Mouse (Mus musculus): ENCODE measurements at regions not wholly inside any gene's neighbourhood (a gene's known extent, or its start where the extent isn't known, plus 50 kb on each side); places are given as distances from the start of the nearest gene placed in this dataset.
"Not testable (repeated sequence)": the region's sequence is repeated elsewhere in the genome, so short reads cannot be mapped to it uniquely, and the experiment has no call there.

DNA sequence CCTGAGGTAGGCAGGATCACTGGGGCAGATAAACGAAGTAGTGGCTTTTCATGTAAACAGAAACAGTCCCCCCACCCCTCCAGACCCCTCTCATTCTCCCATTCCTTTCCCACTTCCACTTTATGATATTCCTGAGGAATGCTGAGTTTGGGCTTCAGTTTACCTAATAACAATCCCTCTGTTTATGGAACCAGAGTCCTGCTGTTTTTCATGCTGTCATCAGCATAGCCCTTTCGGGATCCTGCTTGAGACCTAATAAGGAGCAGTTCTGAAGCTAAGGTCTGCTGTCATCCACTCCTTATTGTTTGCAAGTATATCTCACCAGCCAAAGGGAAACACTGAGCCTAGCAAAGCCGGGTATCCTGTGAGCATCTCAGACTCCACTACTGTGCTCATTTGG is 479.6 kb upstream of the Jmjd1c start:
- ATAC-seq (ENCODE audit: insufficient read depth, low FRiP score), result peak; percentile 86
- Histone ChIP-seq H3K36me3 (ENCODE audit: control insufficient read depth, insufficient read depth, low read length) (no peaks in the 10 kb centered on the region), H3K4me1 (ENCODE audit: control insufficient read depth, insufficient read depth, low read length) (no peaks in the 10 kb centered on the region), H3K27ac (ENCODE audit: low read length) (no peak overlapping the region), H3K4me3 (replicated peaks; ENCODE audit: low read length) (no peak overlapping the region), H3K9ac (ENCODE audit: low read length) (no peak overlapping the region), H3K27me3 (ENCODE audit: control insufficient read depth, insufficient read depth, low read length) (no peaks in the 10 kb centered on the region), H3K4me2 (ENCODE audit: low read depth, low read length) (no peak overlapping the region), H3K9me3 (replicated peaks; ENCODE audit: control insufficient read depth, low read length) (no peaks in the 10 kb centered on the region)
- WGBS, result 42% methylated on average over 3 of the region's 3 CpGs

- ATAC-seq (ENCODE audit: insufficient read depth, low FRiP score), result no peak
These were observed 464.9 kb upstream of the Jmjd1c start for GRCm38 (mm10) chr10:66630996-66631395.

DNA sequence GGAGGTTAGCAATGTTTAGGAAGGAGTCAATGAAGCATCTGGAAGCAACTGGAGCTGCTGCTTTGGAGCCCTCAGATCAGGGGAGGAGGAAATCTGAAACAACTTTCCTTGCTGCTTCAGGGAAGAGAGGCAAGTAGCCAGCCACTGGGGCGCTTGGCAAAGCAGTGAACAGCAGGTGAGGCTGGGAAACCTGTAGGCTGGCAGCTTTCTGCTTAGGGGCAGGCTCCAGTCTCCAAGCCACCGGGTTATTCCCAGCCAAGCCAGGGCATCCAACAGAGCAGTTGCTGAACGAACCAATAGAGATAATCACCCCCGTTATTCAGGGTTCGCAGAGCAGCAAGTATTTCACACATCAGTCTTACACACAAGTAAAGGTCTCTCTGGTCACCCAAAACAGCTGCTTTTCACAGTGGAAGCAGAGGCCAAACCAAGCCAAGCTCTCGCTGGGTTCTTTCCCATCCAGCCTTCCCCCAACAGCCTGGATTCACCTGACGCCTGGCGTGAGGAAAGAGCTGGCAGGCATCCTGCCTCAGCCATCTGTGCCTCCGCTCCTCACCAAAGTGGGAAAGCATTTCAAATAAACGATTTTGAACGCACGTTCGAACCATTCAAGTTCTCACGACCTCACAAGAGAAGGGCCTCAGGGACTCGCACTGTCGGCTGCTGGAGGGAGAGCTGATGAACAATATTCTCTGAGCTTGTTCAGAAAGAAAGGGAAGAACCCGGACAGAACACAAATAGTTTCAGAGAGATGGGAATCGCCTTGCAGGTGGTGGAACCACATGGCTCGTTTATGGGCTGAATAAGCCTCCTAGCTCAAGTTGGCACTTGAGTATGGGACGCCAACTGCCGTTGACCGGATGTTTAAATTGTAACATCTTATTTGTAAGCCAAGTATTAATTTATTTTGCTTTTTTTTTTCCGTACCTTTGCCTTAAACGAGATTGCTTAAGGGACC is 454.8 kb upstream of the Jmjd1c start:
- Histone ChIP-seq H3K4me3 (replicated peaks; ENCODE audit: low read length) (no peak overlapping the region), H3K9ac (ENCODE audit: low read length) (no peak overlapping the region), H3K36me3 (ENCODE audit: control insufficient read depth, insufficient read depth, low read length) (no peaks in the 10 kb centered on the region), H3K27me3 (ENCODE audit: control insufficient read depth, insufficient read depth, low read length) (no peaks in the 10 kb centered on the region), H3K4me2 (ENCODE audit: low read depth, low read length) (no peak overlapping the region), H3K4me1 (ENCODE audit: control insufficient read depth, insufficient read depth, low read length) (no peaks in the 10 kb centered on the region), H3K9me3 (replicated peaks; ENCODE audit: control insufficient read depth, low read length) (no peaks in the 10 kb centered on the region), H3K27ac (ENCODE audit: low read length) (no peak overlapping the region)
- WGBS, result 75% methylated on average over 24 of the region's 24 CpGs
- ATAC-seq (ENCODE audit: insufficient read depth, low FRiP score), result no peak

More at GRCm38 (mm10) chr10:66630996-66631395, 464.9 kb upstream of the Jmjd1c start:
- Histone ChIP-seq H3K36me3 (ENCODE audit: control insufficient read depth, insufficient read depth, low read length) (no peaks in the 10 kb centered on the region), H3K4me3 (replicated peaks; ENCODE audit: low read length) (no peak overlapping the region), H3K9ac (ENCODE audit: low read length) (no peak overlapping the region), H3K9me3 (replicated peaks; ENCODE audit: control insufficient read depth, low read length) (no peaks in the 10 kb centered on the region), H3K4me1 (ENCODE audit: control insufficient read depth, insufficient read depth, low read length) (no peaks in the 10 kb centered on the region), H3K4me2 (ENCODE audit: low read depth, low read length) (no peak overlapping the region), H3K27ac (ENCODE audit: low read length) (no peak overlapping the region), H3K27me3 (ENCODE audit: control insufficient read depth, insufficient read depth, low read length) (no peaks in the 10 kb centered on the region)
- 32% methylated on average over 3 of the region's 3 CpGs for WGBS

- no peak overlapping the region for H3K4me3 ChIP-seq (replicated peaks; ENCODE audit: low read length)
- no peak overlapping the region for H3K27ac ChIP-seq (ENCODE audit: low read length)
- no peaks in the 10 kb centered on the region for H3K4me1 ChIP-seq (ENCODE audit: control insufficient read depth, insufficient read depth, low read length)
- H3K36me3 ChIP-seq (ENCODE audit: control insufficient read depth, insufficient read depth, low read length), result no peaks in the 10 kb centered on the region
- no peak overlapping the region for H3K4me2 ChIP-seq (ENCODE audit: low read depth, low read length)
- H3K9ac ChIP-seq (ENCODE audit: low read length), result no peak overlapping the region
- 82% methylated on average over 6 of the region's 6 CpGs for WGBS
- ATAC-seq (ENCODE audit: insufficient read depth, low FRiP score), result no peak
- no peaks in the 10 kb centered on the region for H3K27me3 ChIP-seq (ENCODE audit: control insufficient read depth, insufficient read depth, low read length)
- no peaks in the 10 kb centered on the region for H3K9me3 ChIP-seq (replicated peaks; ENCODE audit: control insufficient read depth, low read length)
These were observed 454.0 kb upstream of the Jmjd1c start for GRCm38 (mm10) chr10:66641966-66642365.

GRCm38 (mm10) chr10:66643160-66643559 is 452.8 kb upstream of the Jmjd1c start:
- H3K27me3 ChIP-seq (ENCODE audit: control insufficient read depth, insufficient read depth, low read length), result no peaks in the 10 kb centered on the region
- no peaks in the 10 kb centered on the region for H3K4me1 ChIP-seq (ENCODE audit: control insufficient read depth, insufficient read depth, low read length)
- no peaks in the 10 kb centered on the region for H3K9me3 ChIP-seq (replicated peaks; ENCODE audit: control insufficient read depth, low read length)
- no peaks in the 10 kb centered on the region for H3K36me3 ChIP-seq (ENCODE audit: control insufficient read depth, insufficient read depth, low read length)
- WGBS, result 85% methylated on average over 5 of the region's 5 CpGs
- H3K9ac ChIP-seq (ENCODE audit: low read length), result no peak overlapping the region
- H3K27ac ChIP-seq (ENCODE audit: low read length), result no peak overlapping the region
- H3K4me2 ChIP-seq (ENCODE audit: low read depth, low read length), result no peak overlapping the region
- H3K4me3 ChIP-seq (replicated peaks; ENCODE audit: low read length), result no peak overlapping the region
- ATAC-seq (ENCODE audit: insufficient read depth, low FRiP score), result no peak

DNA sequence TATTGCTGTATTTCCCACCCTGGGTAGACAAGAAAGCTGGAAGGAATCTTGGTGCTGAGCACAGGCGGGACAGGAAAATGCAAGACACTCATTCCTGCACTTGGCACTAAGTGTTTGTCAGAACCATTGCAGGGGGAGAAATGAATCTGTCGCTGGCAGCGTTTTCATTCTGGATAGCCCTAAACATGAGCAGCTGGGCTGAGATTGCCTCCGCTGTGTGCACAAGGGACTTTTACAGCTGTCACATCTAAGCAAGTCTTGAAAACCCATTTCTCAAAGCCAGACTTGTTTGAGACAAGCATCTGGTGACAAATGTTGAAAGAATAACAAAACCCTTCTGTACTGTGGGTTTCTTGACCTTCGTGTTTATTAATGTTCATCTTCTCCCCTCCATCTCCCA is 438.4 kb upstream of the Jmjd1c start:
- no peaks in the 10 kb centered on the region for H3K27me3 ChIP-seq (ENCODE audit: control insufficient read depth, insufficient read depth, low read length)
- H3K9me3 ChIP-seq (replicated peaks; ENCODE audit: control insufficient read depth, low read length), result no peaks in the 10 kb centered on the region
- H3K27ac ChIP-seq (ENCODE audit: low read length), result no peak overlapping the region
- H3K4me1 ChIP-seq (ENCODE audit: control insufficient read depth, insufficient read depth, low read length), result no peaks in the 10 kb centered on the region
- H3K36me3 ChIP-seq (ENCODE audit: control insufficient read depth, insufficient read depth, low read length), result no peaks in the 10 kb centered on the region
- H3K4me2 ChIP-seq (ENCODE audit: low read depth, low read length), result no peak overlapping the region
- no peak overlapping the region for H3K9ac ChIP-seq (ENCODE audit: low read length)
- ATAC-seq (ENCODE audit: insufficient read depth, low FRiP score), result 0 out of 2 replicates have a peak, but pooled peaks have one; percentile 58
- H3K4me3 ChIP-seq (replicated peaks; ENCODE audit: low read length), result no peak overlapping the region
- WGBS, result 58% methylated on average over 5 of the region's 5 CpGs

DNA sequence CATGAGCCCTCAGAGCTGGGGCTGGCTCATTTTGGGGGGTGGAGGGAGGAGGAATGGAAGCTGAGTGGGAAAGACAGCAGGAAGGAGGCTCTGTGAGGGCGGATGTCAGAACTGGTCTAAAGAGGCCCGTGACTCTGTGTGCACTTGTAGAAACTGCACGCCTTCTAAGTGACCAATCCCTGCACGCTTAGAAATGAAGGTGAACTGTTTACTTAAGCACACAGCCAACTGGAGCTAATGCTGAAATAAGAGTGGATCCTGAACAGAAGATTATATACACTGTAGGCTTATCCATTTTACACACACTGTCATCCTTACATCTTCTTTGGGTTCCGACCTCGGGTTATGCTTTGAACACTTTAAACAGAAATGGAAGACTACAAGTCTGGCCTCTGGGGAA is 412.8 kb upstream of the Jmjd1c start:
- no peak overlapping the region for H3K4me3 ChIP-seq (replicated peaks; ENCODE audit: low read length)
- H3K9ac ChIP-seq (ENCODE audit: low read length), result no peak overlapping the region
- H3K4me2 ChIP-seq (ENCODE audit: low read depth, low read length), result no peak overlapping the region
- no peaks in the 10 kb centered on the region for H3K4me1 ChIP-seq (ENCODE audit: control insufficient read depth, insufficient read depth, low read length)
- 47% methylated on average over 6 of the region's 6 CpGs for WGBS
- peaks cover 6% of the 10 kb centered on the region; the same call in 1 of the 2 replicates for H3K9me3 ChIP-seq (replicated peaks; ENCODE audit: control insufficient read depth, low read length)
- H3K36me3 ChIP-seq (ENCODE audit: control insufficient read depth, insufficient read depth, low read length), result no peaks in the 10 kb centered on the region
- no peaks in the 10 kb centered on the region for H3K27me3 ChIP-seq (ENCODE audit: control insufficient read depth, insufficient read depth, low read length)
- H3K27ac ChIP-seq (ENCODE audit: low read length), result no peak overlapping the region
- peak; percentile 33; the same call in 1 of the 2 replicates for ATAC-seq (ENCODE audit: insufficient read depth, low FRiP score)

- ATAC-seq (ENCODE audit: insufficient read depth, low FRiP score); H3K4me2 ChIP-seq (ENCODE audit: low read depth, low read length); H3K4me3 ChIP-seq (replicated peaks; ENCODE audit: low read length); H3K27ac ChIP-seq (ENCODE audit: low read length); H3K9ac ChIP-seq (ENCODE audit: low read length); H3K4me1 ChIP-seq (ENCODE audit: control insufficient read depth, insufficient read depth, low read length); H3K27me3 ChIP-seq (ENCODE audit: control insufficient read depth, insufficient read depth, low read length); H3K36me3 ChIP-seq (ENCODE audit: control insufficient read depth, insufficient read depth, low read length): not testable (repeated sequence)
- 61% methylated on average over 2 of the region's 2 CpGs for WGBS
- peaks cover 11% of the 10 kb centered on the region; the same call in 1 of the 2 replicates for H3K9me3 ChIP-seq (replicated peaks; ENCODE audit: control insufficient read depth, low read length)
These were observed 406.7 kb upstream of the Jmjd1c start for GRCm38 (mm10) chr10:66689196-66689595.

DNA sequence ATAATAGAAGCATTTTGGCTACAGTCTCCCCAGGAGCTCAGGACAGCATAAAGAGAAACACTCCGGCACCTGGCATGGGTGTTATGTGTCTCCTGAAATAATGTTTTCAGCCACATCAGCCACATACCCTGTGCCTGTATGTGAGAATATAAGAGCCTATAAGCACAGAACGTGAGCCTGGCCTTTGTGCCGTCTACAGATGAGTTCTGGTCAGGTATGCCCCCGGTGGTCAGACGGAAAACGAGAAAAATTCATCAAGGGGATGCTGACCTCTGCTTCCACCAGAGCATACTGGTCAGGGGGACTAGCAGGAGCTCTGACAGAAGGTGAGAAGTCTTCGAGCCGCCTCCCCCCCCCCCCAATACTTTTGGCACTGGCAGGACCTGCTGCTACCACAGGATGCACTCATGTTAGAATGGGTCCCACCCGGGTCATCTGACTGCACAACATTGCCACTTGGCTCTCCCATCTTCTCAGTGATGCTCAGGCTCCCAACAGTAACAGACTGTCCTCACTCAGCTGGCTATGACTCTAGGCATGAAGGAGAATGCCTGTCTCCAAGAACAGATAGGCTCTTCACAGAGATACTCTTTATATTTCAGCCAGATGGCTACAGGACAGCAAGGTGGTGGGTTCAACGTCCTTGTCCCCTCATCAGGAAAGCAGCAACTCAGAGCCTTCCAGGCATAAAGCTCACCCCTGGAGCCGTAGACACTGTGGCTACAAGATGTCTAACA is 401.2 kb upstream of the Jmjd1c start:
- no peak overlapping the region for H3K27ac ChIP-seq (ENCODE audit: low read length)
- H3K9me3 ChIP-seq (replicated peaks; ENCODE audit: control insufficient read depth, low read length), result no peaks in the 10 kb centered on the region
- no peak overlapping the region for H3K4me3 ChIP-seq (replicated peaks; ENCODE audit: low read length)
- no peak overlapping the region for H3K4me2 ChIP-seq (ENCODE audit: low read depth, low read length)
- ATAC-seq (ENCODE audit: insufficient read depth, low FRiP score), result no peak
- 90% methylated on average over 11 of the region's 11 CpGs for WGBS
- no peaks in the 10 kb centered on the region for H3K36me3 ChIP-seq (ENCODE audit: control insufficient read depth, insufficient read depth, low read length)
- H3K9ac ChIP-seq (ENCODE audit: low read length), result no peak overlapping the region
- H3K4me1 ChIP-seq (ENCODE audit: control insufficient read depth, insufficient read depth, low read length), result no peaks in the 10 kb centered on the region
- no peaks in the 10 kb centered on the region for H3K27me3 ChIP-seq (ENCODE audit: control insufficient read depth, insufficient read depth, low read length)
